Mouse (Mus musculus) midbrain, embryonic 16.5 days (tissue): ENCODE measurements around the gene Tssk3. TPM values are rescaled to one million over a fixed set of nuclear protein-coding genes. Genes with fewer than 3 reads are reported as not detected.

Source experiments
- ATAC-seq: fragments of 200-750 bp; cut with Nextera tagmentation; 2 replicates; pipeline ENCODE4 v1.8.0; 2017; ENCODE audit warnings: moderate TSS enrichment
- H3K27ac ChIP-seq: fragments of 300-500 bp; sonication (generic); 2 replicates; pipeline ENCODE4 v1.5.1; 2014; ENCODE audit warnings: mild to moderate bottlenecking, low read length, mixed read lengths
- H3K27me3 ChIP-seq: fragments of 300-500 bp; sonication (generic); 2 replicates; pipeline ENCODE4 v1.6.1; 2014; ENCODE audit warnings: low read depth, low read length, mixed read lengths; ENCODE audit not compliant: control insufficient read depth, insufficient read depth
- H3K36me3 ChIP-seq: fragments of 300-500 bp; sonication (generic); 2 replicates; pipeline ENCODE4 v1.6.1; 2014; ENCODE audit warnings: mild to moderate bottlenecking, low read length, moderate library complexity, mixed read lengths; ENCODE audit not compliant: control insufficient read depth, insufficient read depth
- H3K4me1 ChIP-seq: fragments of 300-500 bp; sonication (generic); 2 replicates; pipeline ENCODE4 v1.6.1; 2014; ENCODE audit warnings: mild to moderate bottlenecking, low read length, mixed read lengths; ENCODE audit not compliant: control insufficient read depth, insufficient read depth
- H3K4me2 ChIP-seq: fragments of 300-500 bp; sonication (generic); 2 replicates; pipeline ENCODE4 v1.6.1; 2014; ENCODE audit warnings: mild to moderate bottlenecking, low read length, mixed read lengths
- H3K4me3 ChIP-seq: fragments of 300-500 bp; sonication (generic); 2 replicates; pipeline ENCODE4 v1.5.1; 2014; ENCODE audit warnings: low read depth, mild to moderate bottlenecking, low read length, moderate library complexity, mixed read lengths
- H3K9ac ChIP-seq: fragments of 300-500 bp; sonication (generic); 2 replicates; pipeline ENCODE4 v1.6.1; 2014; ENCODE audit warnings: low read depth, low read length, mixed read lengths
- H3K9me3 ChIP-seq: fragments of 300-500 bp; sonication (generic); replicated peaks from 2 replicates; pipeline ENCODE4 v1.6.1; 2014; ENCODE audit warnings: mild to moderate bottlenecking, low read length, mixed read lengths; ENCODE audit not compliant: control insufficient read depth, poor library complexity, severe bottlenecking
- WGBS: fragments of 180-500 bp; shearing (Covaris S2); extraction: QIAGEN DNeasy Blood & Tissue Kit; methylation state at CpG from one replicate; pipeline ENCODE4 v1.1.7; 2014; 5-methylcytosine and 5-hydroxymethylcytosine counted together
- polyA plus RNA-seq: library from polyadenylated mRNA; unstranded; fragments of >200 nt; fragmentation: Nextera tagmentation; extraction: Ambion mirVana; gene quantifications from 2 replicates; pipeline ENCODE4 v1.2.1, GENCODE M21; 2015

The Tssk3 gene
- polyA plus RNA-seq, 1 experiment from 2014 or later, result 1.2 TPM

DNA sequence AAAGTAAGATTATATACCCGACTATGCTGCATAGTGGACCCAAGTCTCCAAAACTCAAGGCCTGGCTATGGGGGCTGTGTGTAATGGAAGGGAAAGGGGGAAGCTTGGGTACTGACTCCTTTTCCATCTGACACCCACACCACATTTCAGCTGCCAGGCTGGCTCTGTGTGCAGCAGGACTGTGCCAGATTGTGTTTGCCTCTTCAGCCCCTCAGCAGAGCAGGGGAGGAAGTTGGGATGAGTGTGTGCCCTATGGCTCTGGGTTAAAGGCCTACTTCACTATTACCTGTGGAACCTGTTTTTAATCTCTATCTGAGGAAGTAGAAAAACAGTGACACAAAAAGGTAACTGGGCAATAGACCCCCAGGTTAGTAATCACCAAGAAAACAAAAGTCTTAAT, 9.7 kb downstream of the Tssk3 start:
- Histone ChIP-seq H3K4me2 (no peak overlapping the region), H3K36me3 (peaks cover 29% of the 10 kb centered on the region), H3K27me3 (no peaks in the 10 kb centered on the region), H3K27ac (no peak overlapping the region), H3K9me3 (no peaks in the 10 kb centered on the region), H3K4me3 (no peak overlapping the region), H3K9ac (no peak overlapping the region), H3K4me1 (no peaks in the 10 kb centered on the region)
- ATAC-seq, result no peak
- 94% methylated on average over 1 of the region's 1 CpGs for WGBS

GRCm38 (mm10) chr4:129479863-129480262, 11.0 kb downstream of the Tssk3 start:
- Histone ChIP-seq H3K9me3 (no peaks in the 10 kb centered on the region), H3K36me3 (peaks cover 28% of the 10 kb centered on the region), H3K27ac (no peak overlapping the region), H3K27me3 (no peaks in the 10 kb centered on the region), H3K4me2 (no peak overlapping the region), H3K4me1 (no peaks in the 10 kb centered on the region), H3K9ac (no peak overlapping the region), H3K4me3 (no peak overlapping the region)
- 94% methylated on average over 3 of the region's 3 CpGs for WGBS
- no peak for ATAC-seq

DNA sequence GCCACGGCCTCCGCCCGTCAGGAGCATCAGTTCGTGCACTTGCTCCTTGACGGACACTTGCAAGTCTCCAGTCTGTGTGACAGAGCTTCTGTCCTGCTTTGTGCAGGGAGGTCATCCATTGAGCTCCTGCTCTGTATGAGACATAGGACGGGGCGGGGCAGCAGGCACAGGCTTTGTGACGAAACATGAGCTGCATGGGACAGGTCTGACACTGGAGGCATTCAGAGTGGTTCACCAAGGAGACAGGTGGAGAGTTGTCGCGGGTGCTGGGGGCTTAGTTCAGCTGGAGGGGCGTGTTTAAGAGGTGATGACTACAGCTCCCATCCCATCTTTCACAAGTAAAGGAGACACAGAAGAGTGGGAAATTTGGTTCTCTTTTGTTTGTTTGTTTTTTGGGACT, 14.8 kb downstream of the Tssk3 start:
- H3K27ac ChIP-seq, result no peak overlapping the region
- H3K4me1 ChIP-seq, result no peaks in the 10 kb centered on the region
- no peak for ATAC-seq

DNA sequence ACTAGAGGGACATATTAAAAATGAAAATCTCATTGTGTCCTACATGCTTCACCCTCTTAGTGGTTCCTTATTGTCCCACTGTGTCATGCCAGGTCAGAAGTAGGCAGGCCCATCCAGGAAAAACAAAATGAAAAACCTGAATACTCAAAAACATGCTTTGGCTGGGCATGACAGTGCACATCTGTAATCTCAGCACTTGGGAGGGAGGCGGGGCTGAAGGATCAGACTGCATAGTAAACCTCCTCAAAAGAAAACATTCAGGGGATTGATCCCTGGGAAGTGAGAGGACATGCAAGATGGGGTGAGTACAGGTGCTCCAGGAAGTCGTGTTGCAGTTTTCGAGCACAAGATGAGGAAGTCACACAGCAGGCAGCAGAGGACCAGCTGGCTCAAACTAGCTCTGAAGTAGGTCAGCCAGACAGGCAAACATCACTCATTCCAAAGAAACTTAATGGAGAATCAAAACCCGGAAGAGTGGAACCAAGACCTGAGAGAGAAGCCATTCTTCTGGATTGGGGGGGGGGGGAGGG, 26.5 kb downstream of the Tssk3 start:
- no peak overlapping the region for H3K27ac ChIP-seq
- WGBS, result 89% methylated on average over 4 of the region's 4 CpGs
- no peak overlapping the region for H3K9ac ChIP-seq
- H3K27me3 ChIP-seq, result no peaks in the 10 kb centered on the region
- peaks cover 38% of the 10 kb centered on the region for H3K36me3 ChIP-seq
- peaks cover 8% of the 10 kb centered on the region for H3K4me1 ChIP-seq
- no peak for ATAC-seq
- no peak overlapping the region for H3K4me3 ChIP-seq
- no peak overlapping the region for H3K4me2 ChIP-seq
- H3K9me3 ChIP-seq, result no peaks in the 10 kb centered on the region

More for the DNA sequence above, 14.8 kb downstream of the Tssk3 start:
- Histone ChIP-seq H3K4me2 (no peak overlapping the region), H3K27me3 (no peaks in the 10 kb centered on the region), H3K36me3 (peaks cover 38% of the 10 kb centered on the region), H3K9me3 (no peaks in the 10 kb centered on the region), H3K4me3 (no peak overlapping the region), H3K9ac (no peak overlapping the region)
- 88% methylated on average over 11 of the region's 11 CpGs for WGBS

DNA sequence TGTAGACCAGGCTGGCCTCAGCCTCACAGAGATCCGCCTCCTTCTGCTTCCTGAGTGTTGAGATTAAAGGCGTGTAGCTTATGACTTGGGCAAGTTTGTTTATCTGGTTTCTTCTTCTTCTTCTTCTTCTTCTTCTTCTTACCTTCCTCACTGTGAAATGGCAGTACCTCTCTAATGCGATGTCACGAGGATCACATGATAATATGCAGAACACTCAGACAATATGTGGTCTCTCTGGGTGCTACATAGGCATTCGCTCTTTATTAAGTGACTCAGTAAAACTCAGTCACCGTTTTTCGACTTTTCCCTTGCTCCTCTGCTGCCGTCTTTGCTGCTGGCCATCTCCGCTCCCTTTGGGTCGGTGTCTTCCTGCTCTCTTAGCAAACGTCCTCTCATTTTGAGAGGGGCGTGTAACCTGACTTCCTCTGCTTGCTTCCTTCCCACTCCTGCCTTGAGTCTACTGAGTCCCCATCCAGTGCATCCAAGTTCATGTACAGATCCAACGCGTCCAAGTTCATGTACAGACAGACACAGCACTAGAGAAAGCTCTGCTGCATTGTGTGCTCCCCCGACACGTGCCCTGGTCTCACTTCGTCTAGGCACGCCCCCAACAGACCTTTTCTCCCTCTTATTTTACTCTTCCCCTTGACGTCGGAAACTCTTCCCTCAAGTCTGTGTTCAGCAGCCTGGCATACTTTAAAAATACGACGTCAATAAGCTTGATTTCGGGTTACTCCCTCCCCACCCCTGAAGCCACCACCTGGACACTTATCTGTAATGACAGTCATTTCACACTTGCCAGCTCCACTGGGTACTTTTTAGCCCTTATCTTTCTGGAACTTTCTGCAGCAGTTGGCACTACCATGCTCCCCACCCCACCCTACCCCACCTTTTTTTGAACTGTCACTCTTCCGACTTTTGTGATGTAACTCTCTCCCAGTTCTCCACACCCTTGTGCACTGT, 27.4 kb downstream of the Tssk3 start:
- H3K4me1 ChIP-seq, result peaks cover 8% of the 10 kb centered on the region
- H3K27ac ChIP-seq, result no peak overlapping the region
- no peak for ATAC-seq
- H3K4me3 ChIP-seq, result no peak overlapping the region
- WGBS, result 90% methylated on average over 24 of the region's 24 CpGs
- H3K36me3 ChIP-seq, result peaks cover 30% of the 10 kb centered on the region
- no peak overlapping the region for H3K4me2 ChIP-seq
- H3K27me3 ChIP-seq, result no peaks in the 10 kb centered on the region
- no peak overlapping the region for H3K9ac ChIP-seq
- no peaks in the 10 kb centered on the region for H3K9me3 ChIP-seq

DNA sequence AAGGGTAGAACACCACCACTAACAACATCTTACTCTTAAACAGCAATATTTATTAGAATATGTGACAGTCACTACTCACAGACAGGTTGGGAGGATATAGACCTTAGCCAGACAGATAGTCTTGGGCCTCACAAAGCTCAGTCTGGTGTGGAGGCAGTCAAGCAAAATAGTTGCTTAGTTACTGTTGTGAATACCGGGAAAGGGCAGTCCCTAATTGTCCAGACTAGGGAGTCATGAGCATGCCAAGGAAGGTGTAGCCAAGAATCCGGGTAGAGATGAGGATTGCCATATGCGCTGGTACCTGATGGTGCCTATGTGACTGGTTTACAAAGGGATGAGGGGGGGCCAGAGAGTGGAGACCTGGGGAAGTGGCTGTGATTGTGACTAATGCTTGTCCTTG, 28.7 kb downstream of the Tssk3 start:
- ATAC-seq, result no peak

GRCm38 (mm10) chr4:129461183-129461960, 29.4 kb downstream of the Tssk3 start, which contains the start of gene Bsdc1:
Gene Bsdc1 (plus strand): TSS chr4:129461581.
- peak; percentile 98 for ATAC-seq
- Histone ChIP-seq H3K36me3 (peaks cover 15% of the 10 kb centered on the region), H3K9ac (peak within 1 kb of the TSS; percentile 91), H3K27ac (peak within 1 kb of the TSS; percentile 89), H3K4me2 (peak within 1 kb of the TSS; percentile 82), H3K27me3 (no peaks in the 10 kb centered on the region), H3K9me3 (no peaks in the 10 kb centered on the region), H3K4me1 (peaks cover 8% of the 10 kb centered on the region), H3K4me3 (peak within 1 kb of the TSS; percentile 93)
- WGBS, result under 1% methylated on average over 44 of the region's 46 CpGs

More for the DNA sequence above, 28.7 kb downstream of the Tssk3 start:
- Histone ChIP-seq H3K27me3 (no peaks in the 10 kb centered on the region), H3K27ac (peak overlapping the region; percentile 71; the same call in 1 of the 2 replicates), H3K4me2 (peak overlapping the region; percentile 82), H3K9me3 (no peaks in the 10 kb centered on the region), H3K36me3 (peaks cover 19% of the 10 kb centered on the region), H3K4me3 (peak overlapping the region; percentile 93), H3K9ac (peak overlapping the region; percentile 91), H3K4me1 (peaks cover 8% of the 10 kb centered on the region)
- 44% methylated on average over 3 of the region's 3 CpGs for WGBS

DNA sequence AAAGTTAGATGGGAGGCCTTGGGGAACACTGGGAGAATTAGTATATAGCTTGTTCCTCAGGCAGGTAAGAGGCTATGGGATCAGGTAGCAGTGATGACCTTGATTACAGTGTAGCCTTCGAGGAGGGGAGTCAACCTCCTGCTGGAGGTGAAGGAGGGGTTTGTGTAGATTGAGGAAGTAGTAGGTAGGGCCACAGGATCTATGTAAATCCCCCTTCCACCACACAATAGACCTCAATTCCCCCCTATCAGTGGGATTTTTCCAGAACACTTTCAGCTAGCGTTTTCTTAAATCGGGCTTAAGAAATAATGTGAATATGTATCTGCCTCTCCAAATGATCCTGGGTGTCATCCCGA, 30.0 kb downstream of the Tssk3 start:
- Histone ChIP-seq H3K27me3 (no peaks in the 10 kb centered on the region), H3K4me3 (peak overlapping the region; percentile 93), H3K4me2 (peak overlapping the region; percentile 60), H3K9ac (peak overlapping the region; percentile 71), H3K4me1 (peaks cover 8% of the 10 kb centered on the region), H3K36me3 (peaks cover 14% of the 10 kb centered on the region), H3K27ac (peak overlapping the region; percentile 89), H3K9me3 (no peaks in the 10 kb centered on the region)
- WGBS, result 0% methylated on average over 4 of the region's 4 CpGs
- ATAC-seq, result peak; percentile 40
